Mouse (Mus musculus) heart, adult 9 months (tissue): ENCODE results near the gene Dolk.

Experiments
- DNase-seq, 2 experiments: peaks; one replicate each; pipeline ENCODE4 v3.0.0; 2022; ENCODE audit warnings: low spot score in 2 of 2

Dolk gene

DNA sequence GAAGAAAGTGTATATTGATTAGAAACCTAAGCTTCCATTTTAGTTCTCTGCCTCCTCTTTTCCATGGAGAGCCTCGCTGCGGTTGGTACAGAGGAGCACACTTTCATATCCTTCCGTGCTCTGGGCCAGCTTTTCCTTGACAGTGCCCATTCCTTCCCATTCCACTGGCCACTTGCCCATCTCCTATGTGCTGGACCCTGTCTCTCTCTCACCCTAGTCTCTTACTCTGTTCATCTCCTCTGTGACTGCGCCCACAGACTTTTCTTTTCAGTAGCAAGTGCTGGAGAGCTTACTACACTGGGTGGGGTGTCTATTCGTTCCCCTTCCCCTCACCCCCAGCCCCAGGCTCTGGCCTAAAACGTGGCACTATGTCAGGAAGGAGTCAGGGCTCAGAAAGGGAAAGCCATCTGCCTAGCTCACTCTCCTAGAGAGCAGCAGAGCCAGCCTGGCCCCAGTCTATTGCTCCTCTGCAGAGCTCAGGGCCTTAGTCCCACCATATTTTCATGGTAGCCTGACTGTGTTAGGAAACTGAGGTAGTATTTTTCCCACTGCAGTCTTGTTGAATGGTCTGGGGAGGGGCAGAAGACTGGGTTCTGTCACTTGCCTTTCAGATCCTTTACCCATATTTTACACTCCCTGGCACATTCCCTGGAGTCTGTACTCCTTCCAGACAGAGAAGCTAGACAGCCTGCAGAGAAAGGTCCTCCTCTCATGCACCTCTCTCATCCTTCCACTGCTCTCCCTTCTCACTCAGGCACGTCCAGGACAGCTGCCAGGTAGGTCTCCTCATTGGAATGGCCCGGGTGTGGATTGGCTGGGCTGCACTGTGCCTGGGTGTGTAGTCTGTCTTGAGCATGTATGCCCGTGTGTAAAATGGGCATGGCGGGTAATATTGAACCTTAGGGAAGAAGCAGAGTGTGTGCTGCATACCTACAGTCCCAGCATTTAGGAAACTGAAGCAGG lies 35.7 kb downstream of the Dolk start:
- DNase-seq = peak in 1 of 2 experiments; percentile 6

DNA sequence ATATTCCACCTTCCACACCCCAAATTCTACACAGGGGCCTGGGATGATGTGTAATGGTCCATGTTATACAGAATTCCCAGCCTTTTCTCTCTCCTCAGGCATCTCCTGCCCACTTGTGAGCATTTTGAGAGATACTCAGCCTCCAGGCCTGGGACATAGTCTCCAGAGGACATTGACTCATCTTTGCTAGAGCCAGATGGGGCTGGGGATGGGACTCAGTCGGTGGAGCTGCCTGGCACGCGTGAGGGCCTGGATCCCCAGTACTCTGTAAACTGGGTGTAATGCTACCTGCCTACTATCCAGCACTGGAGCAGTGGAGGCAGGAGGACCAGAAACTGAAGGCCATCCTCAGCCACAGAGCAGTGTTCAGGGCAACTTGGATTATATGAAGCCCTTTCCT lies 37.0 kb downstream of the Dolk start:
- DNase-seq = no peak

DNA sequence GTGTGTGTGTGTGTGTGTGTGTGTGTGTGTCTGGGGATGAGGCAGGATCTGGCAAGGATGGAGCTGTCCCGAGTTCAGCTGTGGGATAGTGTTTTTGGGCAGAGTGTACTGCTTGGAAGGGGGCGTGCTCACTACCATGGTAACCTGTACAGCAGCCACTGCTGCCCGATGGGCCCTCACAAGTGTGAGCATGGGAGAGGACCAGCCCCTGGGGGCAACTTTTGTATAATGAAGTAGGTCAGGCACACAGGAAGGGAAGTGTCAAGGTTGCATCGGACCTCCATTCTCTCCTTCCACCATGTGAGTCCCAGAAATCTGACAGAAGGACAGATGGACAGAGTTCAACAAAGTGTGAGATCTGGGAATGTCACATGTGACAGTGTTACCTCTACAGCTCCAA lies 38.5 kb downstream of the Dolk start:
- peak in 1 of 2 experiments; percentile 4 for DNase-seq

- no peak for DNase-seq
These were observed 39.1 kb downstream of the Dolk start for GRCm38 (mm10) chr2:30247036-30247435.

GRCm38 (mm10) chr2:30244595-30245178 lies 41.4 kb downstream of the Dolk start:
- DNase-seq = no peak

DNA sequence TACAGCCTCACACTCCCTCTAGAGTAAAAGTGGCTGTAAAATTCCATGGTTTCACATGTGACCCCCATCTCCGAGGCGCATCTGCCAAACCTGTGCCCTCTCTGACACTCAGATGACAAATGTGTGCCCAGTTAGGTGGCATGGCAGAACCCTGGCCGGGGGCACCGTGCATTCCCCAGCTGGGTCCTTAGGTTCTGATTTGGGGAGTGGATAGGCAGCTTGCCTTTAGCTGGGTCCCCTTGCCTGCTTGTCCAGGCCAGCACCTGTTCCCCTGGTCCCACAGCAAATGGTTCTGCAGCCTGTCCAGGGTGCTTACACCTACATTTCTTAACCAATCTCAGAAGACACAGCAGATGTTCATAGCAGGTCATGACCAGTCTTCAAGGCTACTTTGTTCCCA lies 42.7 kb downstream of the Dolk start:
- no peak for DNase-seq

GRCm38 (mm10) chr2:30242509-30242908 lies 43.6 kb downstream of the Dolk start:
- peak; percentile 93 to 97 for DNase-seq

- peak in 1 of 2 experiments; percentile 4 for DNase-seq
These were observed 45.9 kb downstream of the Dolk start, which contains the start of gene Gm28035 for GRCm38 (mm10) chr2:30240267-30240666. TSS of gene Gm28035 (plus strand) at chr2:30240567.

- peak; percentile 85 to 87 for DNase-seq
These were observed 46.4 kb downstream of the Dolk start for GRCm38 (mm10) chr2:30239777-30240176.

DNA sequence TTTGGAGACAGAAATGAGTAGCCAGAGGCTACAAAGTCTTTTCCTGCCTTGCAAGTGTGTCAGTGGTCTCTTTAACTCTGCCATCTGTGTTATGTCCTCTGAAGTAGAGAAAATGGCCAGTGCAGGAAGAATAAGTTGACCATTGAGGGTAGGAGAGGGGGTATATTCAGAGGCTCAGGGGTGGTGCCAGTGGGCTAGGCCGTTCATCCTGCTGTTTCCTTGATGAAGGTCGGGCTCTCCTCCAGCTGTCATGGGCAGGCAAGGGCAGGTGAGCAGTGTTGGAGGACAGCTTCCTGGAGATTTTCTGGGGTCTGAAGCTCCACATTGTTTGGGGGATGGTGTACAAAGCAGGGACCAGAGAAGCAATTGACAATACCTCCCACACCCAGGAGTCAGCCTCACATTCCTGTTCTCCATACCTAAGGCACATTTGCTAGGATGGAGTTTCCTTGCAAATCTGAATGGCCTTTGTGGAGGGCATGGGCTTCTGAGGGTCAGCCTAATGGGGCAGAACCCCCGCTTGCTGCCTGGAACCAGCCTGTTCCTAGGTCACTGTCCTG lies 47.1 kb downstream of the Dolk start:
- peak in 1 of 2 experiments; percentile 43 for DNase-seq

- peak in 1 of 2 experiments; percentile 80 for DNase-seq
These were observed 48.3 kb downstream of the Dolk start for GRCm38 (mm10) chr2:30237881-30238280.

- DNase-seq = peak; percentile 99 to 100
These were observed 48.8 kb downstream of the Dolk start, which contains the start of gene Lrrc8a for GRCm38 (mm10) chr2:30237199-30237880. TSS of gene Lrrc8a (plus strand) at chr2:30237715.

DNA sequence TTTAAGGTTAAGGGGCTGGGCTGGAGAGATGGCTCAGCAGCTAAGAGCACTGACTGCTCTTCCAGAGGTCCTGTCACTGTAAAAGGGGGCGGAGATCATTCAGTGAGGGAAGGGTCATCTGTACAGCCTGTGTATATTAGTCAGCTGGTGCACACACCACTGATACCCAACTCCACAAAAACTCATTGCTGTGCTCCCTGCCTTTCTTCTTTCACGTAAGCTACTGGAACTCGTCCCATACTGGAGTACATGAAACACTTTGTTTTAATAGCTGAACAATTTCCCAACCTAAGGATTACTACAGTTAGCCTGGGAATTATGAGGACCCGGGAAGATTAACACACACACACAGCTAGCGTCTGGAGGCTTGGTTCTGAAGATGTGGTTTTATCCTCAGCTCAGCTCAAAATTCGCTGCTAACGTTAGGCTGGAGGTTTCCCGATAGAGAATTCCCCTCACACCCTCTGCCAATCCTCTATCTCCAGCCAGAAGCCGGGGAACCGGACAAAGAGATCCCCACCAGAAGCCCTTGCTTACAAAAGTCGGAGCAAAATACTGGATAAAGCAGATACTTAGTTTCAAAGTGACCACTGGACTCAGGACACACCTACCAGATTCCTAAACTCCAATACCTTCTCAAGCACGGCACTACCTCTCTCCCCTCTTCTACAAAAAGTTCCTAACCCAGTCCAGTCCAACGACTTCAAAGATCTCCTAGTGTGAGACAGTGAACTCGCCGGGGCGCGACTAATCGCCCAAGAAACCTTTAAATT lies 49.5 kb downstream of the Dolk start:
- DNase-seq = no peak

DNA sequence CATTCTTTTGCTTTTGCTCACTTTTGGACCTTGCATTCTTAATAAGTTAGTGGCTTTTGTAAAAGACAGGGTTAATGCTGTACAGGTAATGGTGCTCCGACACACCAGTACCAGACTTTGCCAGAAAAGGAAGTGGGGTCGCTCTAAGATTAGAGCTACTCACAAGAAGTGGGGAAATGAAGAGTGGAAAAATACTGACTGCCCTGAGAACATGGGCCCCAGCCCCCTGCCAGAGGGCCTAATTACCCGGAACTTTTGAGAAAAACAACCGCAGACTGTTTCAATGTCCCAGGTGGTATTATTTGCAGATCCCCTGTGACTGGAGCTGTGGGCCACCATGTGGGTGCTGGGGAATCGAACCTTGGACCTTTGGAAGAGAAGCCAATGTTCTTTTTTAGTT lies 50.5 kb downstream of the Dolk start:
- DNase-seq = no peak
